Mouse (Mus musculus): ENCODE results near the gene Bach1. TPM values are rescaled to one million over a fixed set of nuclear protein-coding genes. Genes with fewer than 3 reads are reported as not detected.

Bach1 gene
- polyA plus RNA-seq, 1 experiment from 2014 or later, result 22.4 TPM

DNA sequence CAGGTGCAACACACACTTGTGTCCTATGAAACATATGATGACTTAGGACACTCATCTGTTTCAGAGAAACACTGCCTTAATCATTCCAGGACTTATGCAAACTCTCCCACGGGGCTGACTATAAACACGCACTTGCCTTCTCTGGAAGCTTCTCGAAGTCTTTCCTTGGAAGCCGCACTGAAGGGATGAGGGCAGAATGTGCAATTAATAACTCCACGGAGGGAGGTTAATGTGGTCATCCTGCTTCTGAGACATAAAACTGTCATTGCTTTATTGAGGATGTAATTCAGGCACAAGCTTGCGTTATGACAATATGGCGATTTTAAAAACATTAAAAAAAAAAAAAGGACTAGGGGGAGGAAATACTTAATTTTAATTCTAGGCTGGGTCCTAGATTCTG, 82.9 kb downstream of the Bach1 start:
- 68% methylated on average over 7 of the region's 7 CpGs for WGBS
- H3K27ac ChIP-seq, result no peak overlapping the region
- H3K36me3 ChIP-seq, result no peaks in the 10 kb centered on the region
- H3K4me3 ChIP-seq, result no peak overlapping the region
- no peaks in the 10 kb centered on the region for H3K4me1 ChIP-seq
- H3K9ac ChIP-seq, result no peak overlapping the region
- H3K9me3 ChIP-seq, result no peaks in the 10 kb centered on the region
- no peak overlapping the region for H3K4me2 ChIP-seq (replicated peaks)
- ATAC-seq (ENCODE audit: insufficient number of reproducible peaks, insufficient read depth, low FRiP score, low TSS enrichment), result no peak
- H3K27me3 ChIP-seq, result no peaks in the 10 kb centered on the region

Other genes with a start within 250 kb of the Bach1 start
- 40.1 and 44.9 TPM in 2 replicates for gene Usp16, start 244.2 kb upstream of the Bach1 start, polyA plus RNA-seq (2016; fragmentation: Nextera tagmentation; extraction: Ambion mirVana)
- 489 and 511 TPM in 2 replicates for gene Cct8, start 203.1 kb upstream of the Bach1 start, polyA plus RNA-seq (2016; fragmentation: Nextera tagmentation; extraction: Ambion mirVana)
- gene Map3k7cl, start 145.6 kb upstream of the Bach1 start, polyA plus RNA-seq (2016; fragmentation: Nextera tagmentation; extraction: Ambion mirVana), result not detected in 2 replicates

Data from embryonic facial prominence, embryonic 12.5 days (tissue).